Mouse (Mus musculus) lung, adult 2 months (tissue): Measurements from ENCODE around the gene Syn3.

Experiments
- CTCF ChIP-seq: fragments of 200-500 bp; IDR thresholded peaks from 2 replicates; pipeline ENCODE4 v1.5.1; 2011; ENCODE audit warnings: mild to moderate bottlenecking, low read length, control low read depth; ENCODE audit not compliant: insufficient read depth
- POLR2A ChIP-seq: fragments of 200-500 bp; IDR thresholded peaks from 2 replicates; pipeline ENCODE4 v1.6.1; 2011; ENCODE audit warnings: low read depth, mild to moderate bottlenecking, control low read depth, low read length, borderline replicate concordance; ENCODE audit errors: extremely low read depth

GRCm38 (mm10) chr10:86201826-86202225 lies 296.9 kb downstream of the Syn3 start:
- TF ChIP-seq POLR2A (no peak), CTCF (no peak)
